ENCODE assay signal across 12 mouse cellular contexts in the genomic region with DNA sequence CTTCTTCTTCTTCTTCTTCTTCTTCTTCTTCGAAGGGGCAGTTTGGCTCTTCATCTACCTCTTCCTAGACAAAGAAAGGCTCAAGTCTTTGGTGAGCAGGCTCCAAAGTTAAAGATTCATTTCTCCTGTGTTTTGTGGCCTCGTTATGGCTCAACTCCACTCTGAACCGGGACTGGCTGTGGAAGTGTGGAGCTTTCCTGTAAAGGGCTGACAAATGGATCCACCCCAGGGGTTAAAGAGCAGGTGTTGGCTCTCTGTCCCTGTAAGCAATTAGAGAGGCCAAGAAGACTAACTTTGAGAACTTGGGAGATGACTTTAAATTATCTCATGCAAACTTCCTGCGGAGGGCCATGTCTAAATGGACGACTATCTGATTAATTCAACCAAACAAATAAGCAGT. TPM values are rescaled to one million over a fixed set of nuclear protein-coding genes. Genes with fewer than 3 reads are reported as not detected.
"Had no signal": no experiment of that assay in that cellular context is flagged by ENCODE, and none has a peak within 500 bp of the region (broad histone marks: within the 10 kb centered on the region; RNA-seq: fewer than 3 reads in every experiment).

No protein-coding gene starts in this region.

- H3K36me3 ChIP-seq: liver, embryonic 13.5 days; lung, embryonic 15.5 days; midbrain, embryonic 13.5 days had no signal

- H3K9ac ChIP-seq: liver, embryonic 13.5 days; liver, postnatal 0 days; lung, embryonic 15.5 days; midbrain, embryonic 13.5 days had no signal

- DNase-seq: liver; liver, embryonic 13.5 days; liver, postnatal 0 days; lung, postnatal 14 days; thymus, postnatal 36 days had no signal

- H3K27ac ChIP-seq: kidney, postnatal 0 days; left cerebral cortex, adult 2 months; liver, embryonic 13.5 days; lung, embryonic 15.5 days; macrophage; midbrain, embryonic 13.5 days had no signal

- H3K9me3 ChIP-seq: liver, embryonic 13.5 days; lung, embryonic 15.5 days; megakaryocyte, embryonic 14.5 days; midbrain, embryonic 13.5 days had no signal

- H3K4me2 ChIP-seq: liver, embryonic 13.5 days had no signal

- ATAC-seq: intestine, postnatal 0 days; liver, postnatal 0 days had no signal

- H3K4me3 ChIP-seq: left cerebral cortex, adult 2 months; lung, embryonic 15.5 days had no signal

RNA-seq across cellular contexts. Expression of a gene that starts 4.0 kb away (rescaled TPM):
- polyA plus RNA-seq: liver, postnatal 0 days; macrophage had no signal
